Mouse (Mus musculus) kidney, embryonic 16.5 days (tissue): ENCODE results near the gene Bsnd. TPM values are rescaled to one million over a fixed set of nuclear protein-coding genes. Genes with fewer than 3 reads are reported as not detected.

Source experiments
- ATAC-seq: fragments of 200-750 bp; cut with Nextera tagmentation; 2 replicates; pipeline ENCODE4 v1.8.0; 2017; ENCODE audit warnings: moderate TSS enrichment; ENCODE audit not compliant: low FRiP score, low TSS enrichment
- H3K27ac ChIP-seq: fragments of 300-500 bp; sonication (generic); 2 replicates; pipeline ENCODE4 v1.5.1; 2014; ENCODE audit warnings: low read length
- H3K27me3 ChIP-seq: fragments of 300-500 bp; sonication (generic); 2 replicates; pipeline ENCODE4 v1.6.1; 2014; ENCODE audit warnings: low read length, control low read depth, mixed read lengths; ENCODE audit not compliant: insufficient read depth
- H3K36me3 ChIP-seq: fragments of 300-500 bp; sonication (generic); 2 replicates; pipeline ENCODE4 v1.6.1; 2014; ENCODE audit warnings: low read length, control low read depth, mixed read lengths; ENCODE audit not compliant: insufficient read depth
- H3K4me1 ChIP-seq: fragments of 300-500 bp; sonication (generic); 2 replicates; pipeline ENCODE4 v1.6.1; 2014; ENCODE audit warnings: low read length, control low read depth, mixed read lengths; ENCODE audit not compliant: insufficient read depth
- H3K4me2 ChIP-seq: fragments of 300-500 bp; sonication (generic); replicated peaks from 2 replicates; pipeline ENCODE4 v1.6.1; 2014; ENCODE audit warnings: low read depth, low read length
- H3K4me3 ChIP-seq: fragments of 300-500 bp; sonication (generic); 2 replicates; pipeline ENCODE4 v1.5.1; 2014; ENCODE audit warnings: mild to moderate bottlenecking, low read length
- H3K9ac ChIP-seq: fragments of 300-500 bp; sonication (generic); replicated peaks from 2 replicates; pipeline ENCODE4 v1.6.1; 2014; ENCODE audit warnings: low read length
- H3K9me3 ChIP-seq: fragments of 300-500 bp; sonication (generic); 2 replicates; pipeline ENCODE4 v1.6.1; 2016; ENCODE audit warnings: low read length, control low read depth
- WGBS: fragments of 180-500 bp; shearing (Covaris S2); extraction: QIAGEN DNeasy Blood & Tissue Kit; methylation state at CpG from one replicate; pipeline ENCODE4 v1.1.7; 2014; 5-methylcytosine and 5-hydroxymethylcytosine counted together
- polyA plus RNA-seq: library from polyadenylated mRNA; unstranded; fragments of >200 nt; fragmentation: Nextera tagmentation; extraction: Ambion mirVana; gene quantifications from 2 replicates; pipeline ENCODE4 v1.2.1, GENCODE M21; 2015

Gene Bsnd
- polyA plus RNA-seq, 1 experiment from 2014 or later: 16.5 TPM

DNA sequence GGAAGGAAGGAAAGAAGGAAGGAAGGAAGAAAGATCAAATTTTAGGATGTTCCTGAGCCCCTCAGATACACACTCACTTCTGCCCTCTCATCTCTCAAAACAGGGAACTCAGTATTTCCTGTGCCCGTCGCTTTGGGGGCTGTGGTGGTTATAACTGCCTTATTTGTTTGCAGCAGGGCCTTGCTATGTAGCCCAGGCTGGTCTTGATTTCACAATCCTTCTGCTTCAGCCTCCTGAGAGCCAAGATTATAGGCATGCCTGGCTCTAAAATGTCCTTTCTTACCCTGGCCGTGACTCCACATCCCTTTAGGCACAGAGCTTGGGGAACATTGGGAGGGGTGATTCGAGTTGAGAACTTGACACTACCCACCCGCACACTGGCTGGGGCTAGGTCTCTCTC, 29.6 kb downstream of the Bsnd start:
- no peak overlapping the region for H3K4me3 ChIP-seq
- no peak overlapping the region for H3K27ac ChIP-seq
- H3K4me2 ChIP-seq: no peak overlapping the region
- H3K9ac ChIP-seq: no peak overlapping the region
- peaks cover 33% of the 10 kb centered on the region for H3K27me3 ChIP-seq
- WGBS: 64% methylated on average over 5 of the region's 5 CpGs
- peaks cover 18% of the 10 kb centered on the region for H3K4me1 ChIP-seq
- no peaks in the 10 kb centered on the region for H3K9me3 ChIP-seq
- no peaks in the 10 kb centered on the region for H3K36me3 ChIP-seq
- no peak for ATAC-seq

- no peak for ATAC-seq
- Histone ChIP-seq H3K4me3 (no peak overlapping the region), H3K9me3 (no peaks in the 10 kb centered on the region), H3K9ac (no peak overlapping the region), H3K27me3 (peaks cover 33% of the 10 kb centered on the region), H3K4me2 (no peak overlapping the region), H3K36me3 (no peaks in the 10 kb centered on the region), H3K27ac (no peak overlapping the region), H3K4me1 (peaks cover 18% of the 10 kb centered on the region)
- 76% methylated on average over 9 of the region's 9 CpGs for WGBS
Measured at GRCm38 (mm10) chr4:106462016-106462415, 30.1 kb downstream of the Bsnd start.

GRCm38 (mm10) chr4:106454541-106454940, 37.5 kb downstream of the Bsnd start:
- Histone ChIP-seq H3K4me1 (no peaks in the 10 kb centered on the region), H3K27me3 (no peaks in the 10 kb centered on the region), H3K4me2 (no peak overlapping the region), H3K36me3 (no peaks in the 10 kb centered on the region), H3K4me3 (no peak overlapping the region), H3K27ac (no peak overlapping the region), H3K9me3 (no peaks in the 10 kb centered on the region), H3K9ac (no peak overlapping the region)
- ATAC-seq: no peak
- WGBS: 88% methylated on average over 7 of the region's 7 CpGs

- Histone ChIP-seq H3K36me3 (no peaks in the 10 kb centered on the region), H3K4me2 (no peak overlapping the region), H3K9ac (no peak overlapping the region), H3K27ac (no peak overlapping the region), H3K4me1 (no peaks in the 10 kb centered on the region), H3K27me3 (no peaks in the 10 kb centered on the region), H3K9me3 (no peaks in the 10 kb centered on the region), H3K4me3 (no peak overlapping the region)
- no peak for ATAC-seq
- 88% methylated on average over 4 of the region's 4 CpGs for WGBS
Measured at GRCm38 (mm10) chr4:106453516-106453915, 38.6 kb downstream of the Bsnd start.

DNA sequence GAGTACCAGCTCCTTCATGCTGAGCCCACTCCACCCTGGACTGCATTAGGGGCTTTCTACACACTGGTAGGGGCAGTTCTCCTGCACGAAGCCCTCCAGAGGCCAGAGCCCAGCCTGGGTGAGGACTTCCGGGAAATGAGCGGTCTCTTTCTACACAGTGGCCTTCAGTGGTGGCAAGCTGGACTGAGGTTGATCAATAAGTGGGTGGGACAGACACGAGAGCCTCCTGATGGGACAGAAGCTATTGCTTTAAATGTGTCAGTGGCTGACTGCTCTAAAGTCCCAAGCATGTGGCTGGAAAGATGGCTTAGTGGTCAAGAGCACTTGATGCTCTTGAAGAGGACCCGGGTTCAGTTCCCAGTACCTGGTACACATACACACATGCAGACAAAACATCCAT, 39.0 kb downstream of the Bsnd start:
- no peak for ATAC-seq
- H3K4me3 ChIP-seq: no peak overlapping the region
- H3K4me1 ChIP-seq: no peaks in the 10 kb centered on the region
- H3K9me3 ChIP-seq: no peaks in the 10 kb centered on the region
- no peak overlapping the region for H3K9ac ChIP-seq
- 88% methylated on average over 5 of the region's 5 CpGs for WGBS
- H3K27ac ChIP-seq: no peak overlapping the region
- no peaks in the 10 kb centered on the region for H3K27me3 ChIP-seq
- no peaks in the 10 kb centered on the region for H3K36me3 ChIP-seq
- H3K4me2 ChIP-seq: no peak overlapping the region

DNA sequence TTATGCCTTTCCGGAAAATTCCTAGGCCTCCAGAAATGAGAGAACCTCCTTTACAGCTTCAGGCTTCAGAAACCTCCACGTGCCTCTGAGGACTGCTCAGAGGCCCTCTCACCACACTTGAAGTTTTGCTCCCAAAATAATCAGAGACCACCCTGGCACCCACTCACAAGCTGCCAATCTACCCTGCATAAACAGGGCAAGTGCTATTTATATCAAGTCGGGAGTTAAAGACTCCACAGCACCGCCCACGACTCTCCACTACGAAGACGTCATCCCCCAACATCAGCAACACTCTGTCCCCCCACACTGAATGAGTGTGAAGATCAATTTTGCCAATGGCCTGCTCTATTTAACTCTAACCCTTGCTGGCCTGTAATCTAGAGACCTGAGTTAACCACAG, 39.7 kb downstream of the Bsnd start:
- H3K27ac ChIP-seq: no peak overlapping the region
- H3K36me3 ChIP-seq: no peaks in the 10 kb centered on the region
- H3K27me3 ChIP-seq: no peaks in the 10 kb centered on the region
- WGBS: 50% methylated on average over 7 of the region's 7 CpGs
- no peak for ATAC-seq
- H3K4me2 ChIP-seq: no peak overlapping the region
- H3K9ac ChIP-seq: no peak overlapping the region
- H3K4me1 ChIP-seq: no peaks in the 10 kb centered on the region
- no peak overlapping the region for H3K4me3 ChIP-seq
- no peaks in the 10 kb centered on the region for H3K9me3 ChIP-seq

GRCm38 (mm10) chr4:106449306-106449705, 42.8 kb downstream of the Bsnd start:
- Histone ChIP-seq H3K9me3 (no peaks in the 10 kb centered on the region), H3K4me1 (no peaks in the 10 kb centered on the region), H3K9ac (no peak overlapping the region), H3K4me2 (no peak overlapping the region), H3K27me3 (no peaks in the 10 kb centered on the region), H3K36me3 (no peaks in the 10 kb centered on the region), H3K27ac (no peak overlapping the region), H3K4me3 (no peak overlapping the region)
- 81% methylated on average over 8 of the region's 8 CpGs for WGBS
- no peak for ATAC-seq

DNA sequence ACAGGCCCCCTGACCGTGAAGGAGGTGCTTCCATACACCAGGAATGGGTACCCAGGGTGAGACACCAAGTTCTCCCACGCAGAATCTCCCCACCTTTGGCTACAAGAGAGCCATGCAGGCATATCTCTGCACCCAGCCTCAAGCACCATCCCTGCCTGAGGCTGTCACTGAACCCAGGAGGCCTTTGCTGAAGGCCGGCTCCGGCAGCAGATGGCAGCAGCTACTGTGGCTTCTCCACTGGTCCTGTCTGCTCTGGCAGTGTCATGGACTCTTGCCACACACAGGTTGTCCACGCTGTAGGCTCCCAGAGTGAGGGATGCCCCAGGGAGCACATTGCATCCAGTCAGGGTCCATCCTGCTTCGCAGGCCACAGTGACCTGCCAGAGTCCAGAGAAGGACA, 48.9 kb downstream of the Bsnd start:
- H3K4me1 ChIP-seq: no peaks in the 10 kb centered on the region
- no peak overlapping the region for H3K4me3 ChIP-seq
- H3K4me2 ChIP-seq: no peak overlapping the region
- ATAC-seq: no peak
- WGBS: 76% methylated on average over 6 of the region's 6 CpGs
- H3K9me3 ChIP-seq: no peaks in the 10 kb centered on the region
- H3K36me3 ChIP-seq: peaks cover 20% of the 10 kb centered on the region
- H3K27ac ChIP-seq: no peak overlapping the region
- no peak overlapping the region for H3K9ac ChIP-seq
- no peaks in the 10 kb centered on the region for H3K27me3 ChIP-seq

- Histone ChIP-seq H3K36me3 (peaks cover 53% of the 10 kb centered on the region), H3K9ac (no peak overlapping the region), H3K4me2 (no peak overlapping the region), H3K4me3 (no peak overlapping the region), H3K9me3 (no peaks in the 10 kb centered on the region), H3K4me1 (no peaks in the 10 kb centered on the region), H3K27me3 (no peaks in the 10 kb centered on the region), H3K27ac (no peak overlapping the region)
- WGBS: 94% methylated on average over 5 of the region's 5 CpGs
- no peak for ATAC-seq
Measured at GRCm38 (mm10) chr4:106438763-106439162, 53.3 kb downstream of the Bsnd start.

GRCm38 (mm10) chr4:106437207-106437606, 54.9 kb downstream of the Bsnd start:
- Histone ChIP-seq H3K27me3 (no peaks in the 10 kb centered on the region), H3K4me2 (no peak overlapping the region), H3K9ac (no peak overlapping the region), H3K4me3 (no peak overlapping the region), H3K36me3 (peaks cover 55% of the 10 kb centered on the region), H3K27ac (no peak overlapping the region), H3K9me3 (no peaks in the 10 kb centered on the region), H3K4me1 (no peaks in the 10 kb centered on the region)
- ATAC-seq: no peak
- 96% methylated on average over 5 of the region's 5 CpGs for WGBS

- WGBS: 69% methylated on average over 4 of the region's 4 CpGs
- no peak for ATAC-seq
- H3K27me3 ChIP-seq: no peaks in the 10 kb centered on the region
- H3K4me3 ChIP-seq: no peak overlapping the region
- no peaks in the 10 kb centered on the region for H3K9me3 ChIP-seq
- no peak overlapping the region for H3K9ac ChIP-seq
- no peaks in the 10 kb centered on the region for H3K4me1 ChIP-seq
- H3K4me2 ChIP-seq: no peak overlapping the region
- H3K27ac ChIP-seq: no peak overlapping the region
- H3K36me3 ChIP-seq: peaks cover 59% of the 10 kb centered on the region
Measured at GRCm38 (mm10) chr4:106436475-106436874, 55.6 kb downstream of the Bsnd start.
